Mouse (Mus musculus): ENCODE measurements around the gene Nnat. TPM values are rescaled to one million over a fixed set of nuclear protein-coding genes. Genes with fewer than 3 reads are reported as not detected.

Gene Nnat
- polyA plus RNA-seq, 1 experiment, result 42.8 TPM

GRCm38 (mm10) chr2:157544333-157544888 lies 15.5 kb upstream of the Nnat start:
- Histone ChIP-seq H3K4me1 (ENCODE audit: control insufficient read depth, insufficient read depth, low read length) (no peaks in the 10 kb centered on the region), H3K27ac (ENCODE audit: insufficient read depth, low read length) (no peak overlapping the region), H3K4me3 (ENCODE audit: low read depth, low read length) (no peak overlapping the region), H3K9me3 (replicated peaks; ENCODE audit: control insufficient read depth, insufficient read depth, low read length, poor library complexity, severe bottlenecking) (no peaks in the 10 kb centered on the region), H3K36me3 (ENCODE audit: control insufficient read depth, insufficient read depth, low read length, poor library complexity, severe bottlenecking) (no peaks in the 10 kb centered on the region), H3K27me3 (ENCODE audit: control insufficient read depth, insufficient read depth, low read length, poor library complexity, severe bottlenecking) (no peaks in the 10 kb centered on the region), H3K9ac (ENCODE audit: low read depth, poor library complexity, severe bottlenecking) (no peak overlapping the region)
- TF ChIP-seq POLR2A (IDR thresholded peaks at IDR 0.05; ENCODE audit: insufficient read depth, low read length) (no peak), EP300 (IDR thresholded peaks at IDR 0.05; ENCODE audit: insufficient read depth, low read depth, low read length) (no peak), CTCF (IDR thresholded peaks at IDR 0.05; ENCODE audit: low read depth, low read length) (no peak)

- H3K9me3 ChIP-seq (replicated peaks; ENCODE audit: control insufficient read depth, insufficient read depth, low read length, poor library complexity, severe bottlenecking), result no peaks in the 10 kb centered on the region
- TF ChIP-seq CTCF (IDR thresholded peaks at IDR 0.05; ENCODE audit: low read depth, low read length), result no peak
- no peak for TF ChIP-seq POLR2A (IDR thresholded peaks at IDR 0.05; ENCODE audit: insufficient read depth, low read length)
- no peak for TF ChIP-seq EP300 (IDR thresholded peaks at IDR 0.05; ENCODE audit: insufficient read depth, low read depth, low read length)
- no peak overlapping the region for H3K27ac ChIP-seq (ENCODE audit: insufficient read depth, low read length)
- H3K27me3 ChIP-seq (ENCODE audit: control insufficient read depth, insufficient read depth, low read length, poor library complexity, severe bottlenecking), result no peaks in the 10 kb centered on the region
- H3K9ac ChIP-seq (ENCODE audit: low read depth, poor library complexity, severe bottlenecking), result no peak overlapping the region
- H3K4me3 ChIP-seq (ENCODE audit: low read depth, low read length), result no peak overlapping the region
- no peaks in the 10 kb centered on the region for H3K36me3 ChIP-seq (ENCODE audit: control insufficient read depth, insufficient read depth, low read length, poor library complexity, severe bottlenecking)
- no peaks in the 10 kb centered on the region for H3K4me1 ChIP-seq (ENCODE audit: control insufficient read depth, insufficient read depth, low read length)
Observed at GRCm38 (mm10) chr2:157546686-157547085, 13.2 kb upstream of the Nnat start.

- no peak for TF ChIP-seq CTCF (IDR thresholded peaks at IDR 0.05; ENCODE audit: low read depth, low read length)
- no peak for TF ChIP-seq EP300 (IDR thresholded peaks at IDR 0.05; ENCODE audit: insufficient read depth, low read depth, low read length)
- no peak for TF ChIP-seq POLR2A (IDR thresholded peaks at IDR 0.05; ENCODE audit: insufficient read depth, low read length)
- no peak overlapping the region for H3K9ac ChIP-seq (ENCODE audit: low read depth, poor library complexity, severe bottlenecking)
- H3K36me3 ChIP-seq (ENCODE audit: control insufficient read depth, insufficient read depth, low read length, poor library complexity, severe bottlenecking), result no peaks in the 10 kb centered on the region
- no peak overlapping the region for H3K4me3 ChIP-seq (ENCODE audit: low read depth, low read length)
- H3K9me3 ChIP-seq (replicated peaks; ENCODE audit: control insufficient read depth, insufficient read depth, low read length, poor library complexity, severe bottlenecking), result no peaks in the 10 kb centered on the region
- no peak overlapping the region for H3K27ac ChIP-seq (ENCODE audit: insufficient read depth, low read length)
- no peaks in the 10 kb centered on the region for H3K4me1 ChIP-seq (ENCODE audit: control insufficient read depth, insufficient read depth, low read length)
- no peaks in the 10 kb centered on the region for H3K27me3 ChIP-seq (ENCODE audit: control insufficient read depth, insufficient read depth, low read length, poor library complexity, severe bottlenecking)
Observed at GRCm38 (mm10) chr2:157550292-157550691, 9.6 kb upstream of the Nnat start.

GRCm38 (mm10) chr2:157552158-157552886 lies 7.6 kb upstream of the Nnat start:
- TF ChIP-seq POLR2A (IDR thresholded peaks at IDR 0.05; ENCODE audit: insufficient read depth, low read length) (no peak), EP300 (IDR thresholded peaks at IDR 0.05; ENCODE audit: insufficient read depth, low read depth, low read length) (no peak), CTCF (IDR thresholded peaks at IDR 0.05; ENCODE audit: low read depth, low read length) (no peak)
- H3K4me3 ChIP-seq (ENCODE audit: low read depth, low read length), result no peak overlapping the region
- no peak overlapping the region for H3K9ac ChIP-seq (ENCODE audit: low read depth, poor library complexity, severe bottlenecking)
- peaks cover 5% of the 10 kb centered on the region; the same call in 1 of the 2 replicates for H3K9me3 ChIP-seq (replicated peaks; ENCODE audit: control insufficient read depth, insufficient read depth, low read length, poor library complexity, severe bottlenecking)
- H3K27me3 ChIP-seq (ENCODE audit: control insufficient read depth, insufficient read depth, low read length, poor library complexity, severe bottlenecking), result no peaks in the 10 kb centered on the region
- no peak overlapping the region for H3K27ac ChIP-seq (ENCODE audit: insufficient read depth, low read length)
- peaks cover 8% of the 10 kb centered on the region for H3K36me3 ChIP-seq (ENCODE audit: control insufficient read depth, insufficient read depth, low read length, poor library complexity, severe bottlenecking)
- H3K4me1 ChIP-seq (ENCODE audit: control insufficient read depth, insufficient read depth, low read length), result no peaks in the 10 kb centered on the region

- Histone ChIP-seq H3K4me3 (ENCODE audit: low read depth, low read length) (no peak overlapping the region), H3K4me1 (ENCODE audit: control insufficient read depth, insufficient read depth, low read length) (no peaks in the 10 kb centered on the region), H3K36me3 (ENCODE audit: control insufficient read depth, insufficient read depth, low read length, poor library complexity, severe bottlenecking) (peaks cover 13% of the 10 kb centered on the region), H3K27me3 (ENCODE audit: control insufficient read depth, insufficient read depth, low read length, poor library complexity, severe bottlenecking) (no peaks in the 10 kb centered on the region), H3K9me3 (replicated peaks; ENCODE audit: control insufficient read depth, insufficient read depth, low read length, poor library complexity, severe bottlenecking) (peaks cover 31% of the 10 kb centered on the region), H3K9ac (ENCODE audit: low read depth, poor library complexity, severe bottlenecking) (no peak overlapping the region), H3K27ac (ENCODE audit: insufficient read depth, low read length) (no peak overlapping the region)
- TF ChIP-seq EP300 (IDR thresholded peaks at IDR 0.05; ENCODE audit: insufficient read depth, low read depth, low read length) (no peak), CTCF (IDR thresholded peaks at IDR 0.05; ENCODE audit: low read depth, low read length) (no peak), POLR2A (IDR thresholded peaks at IDR 0.05; ENCODE audit: insufficient read depth, low read length) (no peak)
Observed at GRCm38 (mm10) chr2:157556074-157556698, 3.7 kb upstream of the Nnat start.

- Histone ChIP-seq H3K36me3 (ENCODE audit: control insufficient read depth, insufficient read depth, low read length, poor library complexity, severe bottlenecking) (peaks cover 18% of the 10 kb centered on the region), H3K9me3 (replicated peaks; ENCODE audit: control insufficient read depth, insufficient read depth, low read length, poor library complexity, severe bottlenecking) (peaks cover 41% of the 10 kb centered on the region), H3K9ac (ENCODE audit: low read depth, poor library complexity, severe bottlenecking) (no peak overlapping the region), H3K27me3 (ENCODE audit: control insufficient read depth, insufficient read depth, low read length, poor library complexity, severe bottlenecking) (no peaks in the 10 kb centered on the region), H3K27ac (ENCODE audit: insufficient read depth, low read length) (no peak overlapping the region), H3K4me1 (ENCODE audit: control insufficient read depth, insufficient read depth, low read length) (peaks cover under 1% of the 10 kb centered on the region), H3K4me3 (ENCODE audit: low read depth, low read length) (no peak overlapping the region)
- TF ChIP-seq CTCF (IDR thresholded peaks at IDR 0.05; ENCODE audit: low read depth, low read length) (no peak), POLR2A (IDR thresholded peaks at IDR 0.05; ENCODE audit: insufficient read depth, low read length) (no peak), EP300 (IDR thresholded peaks at IDR 0.05; ENCODE audit: insufficient read depth, low read depth, low read length) (no peak)
Observed at GRCm38 (mm10) chr2:157558051-157558450, 1.8 kb upstream of the Nnat start.

Measured in ES-Bruce4 (cell line).